Mouse (Mus musculus): ENCODE measurements at regions not wholly inside any gene's neighbourhood (a gene's known extent, or its start where the extent isn't known, plus 50 kb on each side); places are given as distances from the start of the nearest gene placed in this dataset.

- DNase-seq (ENCODE audit: low spot score) = peak; percentile 0
These were observed 517.2 kb upstream of the Epha5 start for GRCm38 (mm10) chr5:84934369-84934768.

- DNase-seq (ENCODE audit: low spot score) = no peak
These were observed 500.6 kb upstream of the Epha5 start for GRCm38 (mm10) chr5:84917631-84918292.

- no peak for DNase-seq (ENCODE audit: low spot score)
These were observed 484.5 kb upstream of the Epha5 start for GRCm38 (mm10) chr5:84901669-84902068.

GRCm38 (mm10) chr5:84897535-84897934, 480.4 kb upstream of the Epha5 start:
- no peak for DNase-seq (ENCODE audit: low spot score)

- no peak for DNase-seq (ENCODE audit: low spot score)
These were observed 436.4 kb upstream of the Epha5 start for GRCm38 (mm10) chr5:84853622-84854021.

GRCm38 (mm10) chr5:84849175-84849574, 432.0 kb upstream of the Epha5 start:
- no peak for DNase-seq (ENCODE audit: low spot score)

- peak; percentile 1 for DNase-seq (ENCODE audit: low spot score)
These were observed 431.6 kb upstream of the Epha5 start for GRCm38 (mm10) chr5:84848765-84849164.

GRCm38 (mm10) chr5:84811460-84811859, 394.3 kb upstream of the Epha5 start:
- no peak for DNase-seq (ENCODE audit: low spot score)

GRCm38 (mm10) chr5:84810844-84811243, 393.7 kb upstream of the Epha5 start:
- no peak for DNase-seq (ENCODE audit: low spot score)

GRCm38 (mm10) chr5:84762618-84763017, 345.4 kb upstream of the Epha5 start:
- no peak for DNase-seq (ENCODE audit: low spot score)

- DNase-seq (ENCODE audit: low spot score) = no peak
These were observed 334.9 kb upstream of the Epha5 start for GRCm38 (mm10) chr5:84752053-84752452.

- DNase-seq (ENCODE audit: low spot score) = no peak
These were observed 288.3 kb upstream of the Epha5 start for GRCm38 (mm10) chr5:84705436-84705835.

GRCm38 (mm10) chr5:84690334-84691258, 273.4 kb upstream of the Epha5 start:
- DNase-seq (ENCODE audit: low spot score) = no peak

- DNase-seq (ENCODE audit: low spot score) = no peak
These were observed 270.4 kb upstream of the Epha5 start for GRCm38 (mm10) chr5:84687534-84687933.

- no peak for DNase-seq (ENCODE audit: low spot score)
These were observed 238.0 kb upstream of the Epha5 start for GRCm38 (mm10) chr5:84655171-84655570.

- DNase-seq (ENCODE audit: low spot score) = no peak
These were observed 218.3 kb upstream of the Epha5 start for GRCm38 (mm10) chr5:84635502-84635901.

- no peak for DNase-seq (ENCODE audit: low spot score)
These were observed 215.7 kb upstream of the Epha5 start for GRCm38 (mm10) chr5:84632851-84633250.

- no peak for DNase-seq (ENCODE audit: low spot score)
These were observed 201.0 kb upstream of the Epha5 start for GRCm38 (mm10) chr5:84618194-84618593.

GRCm38 (mm10) chr5:84608683-84609082, 191.5 kb upstream of the Epha5 start:
- no peak for DNase-seq (ENCODE audit: low spot score)

- DNase-seq (ENCODE audit: low spot score) = no peak
These were observed 148.2 kb upstream of the Epha5 start for GRCm38 (mm10) chr5:84565311-84565946.

- no peak for DNase-seq (ENCODE audit: low spot score)
These were observed 102.7 kb upstream of the Epha5 start for GRCm38 (mm10) chr5:84519836-84520235.

GRCm38 (mm10) chr5:84510144-84510543, 93.0 kb upstream of the Epha5 start:
- no peak for DNase-seq (ENCODE audit: low spot score)

GRCm38 (mm10) chr5:84480978-84481377, 63.8 kb upstream of the Epha5 start:
- DNase-seq (ENCODE audit: low spot score) = no peak
